Mouse (Mus musculus) liver, adult 2 months (tissue): ENCODE data around the gene Rnf43.

Source experiments
- CTCF ChIP-seq: fragments of 200-500 bp; IDR thresholded peaks from 2 replicates; pipeline ENCODE4 v1.5.1; 2011; ENCODE audit warnings: low read depth, low read length, control low read depth
- POLR2A ChIP-seq: fragments of 200-500 bp; IDR thresholded peaks from 2 replicates; pipeline ENCODE4 v1.6.1; 2011; ENCODE audit warnings: low read length, control low read depth; ENCODE audit not compliant: insufficient read depth; ENCODE audit errors: extremely low read depth

- TF ChIP-seq CTCF (no peak), POLR2A (no peak)
Observed at GRCm38 (mm10) chr11:87689402-87689808, 26.9 kb downstream of the Rnf43 start.
